Mouse (Mus musculus): ENCODE measurements around the gene Lcn5. TPM values are rescaled to one million over a fixed set of nuclear protein-coding genes. Genes with fewer than 3 reads are reported as not detected.

Lcn5 gene
- not detected in 2 replicates for polyA plus RNA-seq (2012; rRNA removed)

GRCm38 (mm10) chr2:25657652-25658051 lies at the start of gene Lcn5:
TSS of gene Lcn5 (plus strand) at chr2:25657952.
- Histone ChIP-seq H3K4me1 (ENCODE audit: control insufficient read depth, insufficient read depth, low read length) (no peaks in the 10 kb centered on the region), H3K4me3 (replicated peaks; ENCODE audit: extremely low read depth, low read depth, low read length) (no peak within 1 kb of the TSS)
- DNase-seq: no peak
- TF ChIP-seq CTCF (IDR thresholded peaks at IDR 0.05; ENCODE audit: insufficient read depth, low read length) (no peak), POLR2A (IDR thresholded peaks at IDR 0.05; ENCODE audit: borderline replicate concordance, extremely low read depth, low read depth, low read length) (no peak)

- whole genome bisulfite sequencing: 50% methylated on average over 10 of the region's 10 CpGs
- peak overlapping the region; percentile 93 for H3K4me3 ChIP-seq (replicated peaks; ENCODE audit: extremely low read depth, low read depth, low read length)
- peaks cover 4% of the 10 kb centered on the region for H3K4me1 ChIP-seq (ENCODE audit: control insufficient read depth, insufficient read depth, low read length)
- no peak for DNase-seq
- TF ChIP-seq POLR2A (IDR thresholded peaks at IDR 0.05; ENCODE audit: borderline replicate concordance, extremely low read depth, low read depth, low read length) (no peak), CTCF (IDR thresholded peaks at IDR 0.05; ENCODE audit: insufficient read depth, low read length) (no peak)
Measured at GRCm38 (mm10) chr2:25608671-25609070, 49.1 kb upstream of the Lcn5 start.

- TF ChIP-seq POLR2A (IDR thresholded peaks at IDR 0.05; ENCODE audit: borderline replicate concordance, extremely low read depth, low read depth, low read length) (no peak), CTCF (IDR thresholded peaks at IDR 0.05; ENCODE audit: insufficient read depth, low read length) (no peak)
- no peak for DNase-seq
- WGBS: 19% methylated on average over 22 of the region's 22 CpGs
- Histone ChIP-seq H3K4me3 (replicated peaks; ENCODE audit: extremely low read depth, low read depth, low read length) (no peak overlapping the region), H3K4me1 (ENCODE audit: control insufficient read depth, insufficient read depth, low read length) (no peaks in the 10 kb centered on the region)
Measured at GRCm38 (mm10) chr2:25616398-25616797, 41.4 kb upstream of the Lcn5 start.

GRCm38 (mm10) chr2:25617578-25617977 lies 40.2 kb upstream of the Lcn5 start, which contains the start of gene Ccdc183:
TSS of gene Ccdc183 (minus strand) at chr2:25617678.
- TF ChIP-seq POLR2A (IDR thresholded peaks at IDR 0.05; ENCODE audit: borderline replicate concordance, extremely low read depth, low read depth, low read length) (no peak), CTCF (IDR thresholded peaks at IDR 0.05; ENCODE audit: insufficient read depth, low read length) (no peak)
- DNase-seq: no peak
- Histone ChIP-seq H3K4me3 (replicated peaks; ENCODE audit: extremely low read depth, low read depth, low read length) (no peak within 1 kb of the TSS), H3K4me1 (ENCODE audit: control insufficient read depth, insufficient read depth, low read length) (no peaks in the 10 kb centered on the region)
- 70% methylated on average over 3 of the region's 3 CpGs for WGBS

- no peak for DNase-seq
- Histone ChIP-seq H3K4me1 (ENCODE audit: control insufficient read depth, insufficient read depth, low read length) (no peaks in the 10 kb centered on the region), H3K4me3 (replicated peaks; ENCODE audit: extremely low read depth, low read depth, low read length) (no peak overlapping the region)
- WGBS: 65% methylated on average over 6 of the region's 6 CpGs
- no peak for TF ChIP-seq CTCF (IDR thresholded peaks at IDR 0.05; ENCODE audit: insufficient read depth, low read length)
- no peak for TF ChIP-seq POLR2A (IDR thresholded peaks at IDR 0.05; ENCODE audit: borderline replicate concordance, extremely low read depth, low read depth, low read length)
Measured at GRCm38 (mm10) chr2:25620386-25620785, 37.4 kb upstream of the Lcn5 start.

- TF ChIP-seq CTCF (IDR thresholded peaks at IDR 0.05; ENCODE audit: insufficient read depth, low read length) (no peak), POLR2A (IDR thresholded peaks at IDR 0.05; ENCODE audit: borderline replicate concordance, extremely low read depth, low read depth, low read length) (no peak)
- H3K4me1 ChIP-seq (ENCODE audit: control insufficient read depth, insufficient read depth, low read length): no peaks in the 10 kb centered on the region
- no peak overlapping the region for H3K4me3 ChIP-seq (replicated peaks; ENCODE audit: extremely low read depth, low read depth, low read length)
- WGBS: 66% methylated on average over 4 of the region's 4 CpGs
- no peak for DNase-seq
Measured at GRCm38 (mm10) chr2:25620852-25621228, 36.9 kb upstream of the Lcn5 start.

GRCm38 (mm10) chr2:25621229-25622200 lies 36.2 kb upstream of the Lcn5 start, which contains the start of gene Tmem141:
TSS of gene Tmem141 (minus strand) at chr2:25622005.
- 6% methylated on average over 34 of the region's 34 CpGs for WGBS
- Histone ChIP-seq H3K4me1 (ENCODE audit: control insufficient read depth, insufficient read depth, low read length) (no peaks in the 10 kb centered on the region), H3K4me3 (replicated peaks; ENCODE audit: extremely low read depth, low read depth, low read length) (peak within 1 kb of the TSS; percentile 76)
- TF ChIP-seq CTCF (IDR thresholded peaks at IDR 0.05; ENCODE audit: insufficient read depth, low read length) (peak; percentile 65), POLR2A (IDR thresholded peaks at IDR 0.05; ENCODE audit: borderline replicate concordance, extremely low read depth, low read depth, low read length) (peak; percentile 57; the same call in 1 of the 2 replicates)
- DNase-seq: peak; percentile 85

GRCm38 (mm10) chr2:25625986-25626385 lies 31.8 kb upstream of the Lcn5 start:
- WGBS: 19% methylated on average over 5 of the region's 5 CpGs
- no peak for DNase-seq
- no peaks in the 10 kb centered on the region for H3K4me1 ChIP-seq (ENCODE audit: control insufficient read depth, insufficient read depth, low read length)
- H3K4me3 ChIP-seq (replicated peaks; ENCODE audit: extremely low read depth, low read depth, low read length): no peak overlapping the region
- TF ChIP-seq POLR2A (IDR thresholded peaks at IDR 0.05; ENCODE audit: borderline replicate concordance, extremely low read depth, low read depth, low read length) (no peak), CTCF (IDR thresholded peaks at IDR 0.05; ENCODE audit: insufficient read depth, low read length) (no peak)

- WGBS: 75% methylated on average over 6 of the region's 6 CpGs
- H3K4me3 ChIP-seq (replicated peaks; ENCODE audit: extremely low read depth, low read depth, low read length): no peak within 1 kb of the TSS
- no peaks in the 10 kb centered on the region for H3K4me1 ChIP-seq (ENCODE audit: control insufficient read depth, insufficient read depth, low read length)
- TF ChIP-seq CTCF (IDR thresholded peaks at IDR 0.05; ENCODE audit: insufficient read depth, low read length) (no peak), POLR2A (IDR thresholded peaks at IDR 0.05; ENCODE audit: borderline replicate concordance, extremely low read depth, low read depth, low read length) (no peak)
- no peak for DNase-seq
Measured at GRCm38 (mm10) chr2:25627811-25628210, 29.9 kb upstream of the Lcn5 start, which contains the start of gene Fcna. TSS of gene Fcna (minus strand) at chr2:25628030.

Measured in lung, adult 2 months (tissue).